Mouse (Mus musculus) heart, adult 11 months (tissue): ENCODE results near the gene Gm13057.
"Not testable (repeated sequence)": the region's sequence is repeated elsewhere in the genome, so short reads cannot be mapped to it uniquely, and the experiment has no call there.

Experiments used
- DNase-seq: peaks from one replicate; pipeline ENCODE4 v3.0.0; 2022

Gm13057 gene

GRCm38 (mm10) chr4:143551400-143551799 is at the start of gene Gm13057, which contains the start of gene BC080695:
Gm13057 (plus strand) TSS chr4:143551709.
BC080695 (plus strand) TSS chr4:143551700.
- DNase-seq: not testable (repeated sequence)

- peak; percentile 29 for DNase-seq
Observed at GRCm38 (mm10) chr4:143511043-143511442, 40.5 kb upstream of the Gm13057 start, which contains the start of gene Gm13043. Gm13043 (plus strand) TSS chr4:143511343.

DNA sequence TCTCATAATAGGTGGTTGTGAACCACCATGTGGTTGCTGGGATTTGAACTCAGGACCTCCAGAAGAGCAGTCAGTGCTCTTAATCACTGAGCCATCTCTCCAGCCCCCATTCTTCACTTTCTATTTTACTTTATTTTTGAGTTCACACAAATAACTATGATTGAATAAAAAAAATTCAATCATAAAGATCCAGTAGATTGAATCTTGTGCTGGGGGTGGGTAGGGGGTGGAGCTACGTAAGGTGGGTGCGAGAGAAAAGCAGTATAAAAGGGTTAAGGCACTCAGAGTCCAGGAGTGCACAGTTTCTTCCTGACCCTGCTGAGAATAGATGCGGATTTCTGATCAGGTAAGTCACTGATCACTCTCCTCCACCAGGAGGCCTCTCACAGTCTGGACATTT is 15.9 kb upstream of the Gm13057 start, which contains the start of gene Gm13040:
TSS of gene Gm13040 (plus strand) at position 301 of the 400 bp plus-strand sequence.
- not testable (repeated sequence) for DNase-seq
